Mouse (Mus musculus) intestine, embryonic 14.5 days (tissue): ENCODE results near the gene Slc41a3. TPM values are rescaled to one million over a fixed set of nuclear protein-coding genes. Genes with fewer than 3 reads are reported as not detected.
A peak's percentile ranks its signal among the peaks of the same experiment; 100 is the strongest.

Experiments
- ATAC-seq: fragments of 200-750 bp; cut with Nextera tagmentation; replicated peaks from 2 replicates; pipeline ENCODE4 v1.8.0; 2017; ENCODE audit warnings: low read depth, moderate number of reproducible peaks, moderate TSS enrichment, moderate library complexity; ENCODE audit not compliant: low FRiP score, low TSS enrichment
- DNase-seq: peaks from one replicate; pipeline ENCODE4 v3.0.0-alpha.2; 2018; ENCODE audit warnings: low spot score
- H3K27ac ChIP-seq: fragments of 300-500 bp; sonication (generic); 2 replicates; pipeline ENCODE4 v1.5.1; 2014; ENCODE audit warnings: low read depth, mild to moderate bottlenecking, control low read depth
- H3K27me3 ChIP-seq: fragments of 300-500 bp; sonication (generic); replicated peaks from 2 replicates; pipeline ENCODE4 v1.6.1; 2014; ENCODE audit warnings: low read length, control low read depth; ENCODE audit not compliant: control insufficient read depth, insufficient read depth
- H3K36me3 ChIP-seq: fragments of 300-500 bp; sonication (generic); 2 replicates; pipeline ENCODE4 v1.6.1; 2014; ENCODE audit warnings: low read length, control low read depth; ENCODE audit not compliant: control insufficient read depth, insufficient read depth
- H3K4me1 ChIP-seq: fragments of 300-500 bp; sonication (generic); replicated peaks from 2 replicates; pipeline ENCODE4 v1.6.1; 2014; ENCODE audit warnings: low read length, control low read depth, mixed read lengths; ENCODE audit not compliant: control insufficient read depth, insufficient read depth
- H3K4me2 ChIP-seq: fragments of 300-500 bp; sonication (generic); 2 replicates; pipeline ENCODE4 v1.6.1; 2014; ENCODE audit warnings: low read length
- H3K4me3 ChIP-seq: fragments of 300-500 bp; sonication (generic); 2 replicates; pipeline ENCODE4 v1.5.1; 2014; ENCODE audit warnings: low read depth, low read length, control low read depth, mixed read lengths
- H3K9ac ChIP-seq: fragments of 300-500 bp; sonication (generic); 2 replicates; pipeline ENCODE4 v1.6.1; 2014; ENCODE audit warnings: mild to moderate bottlenecking, low read length
- H3K9me3 ChIP-seq: fragments of 300-500 bp; sonication (generic); 2 replicates; pipeline ENCODE4 v1.6.1; 2016; ENCODE audit warnings: low read length, control low read depth; ENCODE audit not compliant: control insufficient read depth
- WGBS: fragments of 180-500 bp; shearing (Covaris S2); extraction: QIAGEN DNeasy Blood & Tissue Kit; methylation state at CpG from one replicate; pipeline ENCODE4 v1.1.7; 2014; 5-methylcytosine and 5-hydroxymethylcytosine counted together
- polyA plus RNA-seq: library from polyadenylated mRNA; unstranded; fragments of >200 nt; fragmentation: Nextera tagmentation; extraction: Ambion mirVana; gene quantifications from 2 replicates; pipeline ENCODE4 v1.2.1, GENCODE M21; 2014

Slc41a3 gene
- polyA plus RNA-seq, 1 experiment from 2014 or later: 5.1 TPM

DNA sequence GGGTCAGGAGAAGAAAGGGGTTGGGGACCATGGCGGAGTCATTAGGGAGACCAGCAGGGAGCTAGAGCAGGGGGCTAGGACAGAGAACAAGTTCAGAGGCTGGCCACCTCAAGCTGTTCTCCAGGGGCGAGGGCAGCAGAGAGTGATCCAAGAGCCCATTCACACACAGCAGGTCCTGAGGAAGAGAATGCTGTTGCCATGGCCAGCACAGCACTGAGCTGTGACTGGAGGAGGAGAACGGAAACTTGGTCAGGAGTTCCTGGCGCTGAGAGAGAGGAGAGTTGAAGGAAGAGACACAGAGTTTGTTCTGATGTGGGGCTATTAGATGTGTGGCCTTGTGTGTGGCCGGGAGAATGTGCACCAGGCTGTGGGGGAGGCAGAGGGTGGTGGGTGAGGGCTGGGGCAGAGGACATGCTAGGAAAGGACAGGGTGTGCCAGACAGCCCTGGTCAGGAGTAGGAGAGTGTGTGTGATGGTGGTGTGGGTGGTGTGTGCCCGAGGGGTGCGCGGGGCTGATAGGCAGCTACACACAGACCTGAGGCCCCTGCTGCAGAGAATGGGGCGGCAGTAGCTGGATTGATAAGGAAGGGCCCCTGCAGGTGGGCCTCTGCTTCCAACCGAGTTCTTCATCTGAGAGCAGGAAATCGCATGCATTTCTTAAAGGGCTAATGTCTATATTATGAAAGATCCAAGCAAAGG lies 18.4 kb downstream of the Slc41a3 start:
- DNase-seq (no peak), ATAC-seq (peak; percentile 74)
- no peak overlapping the region for H3K4me3 ChIP-seq
- no peaks in the 10 kb centered on the region for H3K27me3 ChIP-seq
- peaks cover 25% of the 10 kb centered on the region; the same call in 1 of the 2 replicates for H3K4me1 ChIP-seq
- H3K9me3 ChIP-seq: no peaks in the 10 kb centered on the region
- peak overlapping the region; percentile 29; the same call in 1 of the 2 replicates for H3K27ac ChIP-seq
- H3K9ac ChIP-seq: no peak overlapping the region
- H3K36me3 ChIP-seq: no peaks in the 10 kb centered on the region
- H3K4me2 ChIP-seq: no peak overlapping the region
- 46% methylated on average over 11 of the region's 11 CpGs for WGBS

DNA sequence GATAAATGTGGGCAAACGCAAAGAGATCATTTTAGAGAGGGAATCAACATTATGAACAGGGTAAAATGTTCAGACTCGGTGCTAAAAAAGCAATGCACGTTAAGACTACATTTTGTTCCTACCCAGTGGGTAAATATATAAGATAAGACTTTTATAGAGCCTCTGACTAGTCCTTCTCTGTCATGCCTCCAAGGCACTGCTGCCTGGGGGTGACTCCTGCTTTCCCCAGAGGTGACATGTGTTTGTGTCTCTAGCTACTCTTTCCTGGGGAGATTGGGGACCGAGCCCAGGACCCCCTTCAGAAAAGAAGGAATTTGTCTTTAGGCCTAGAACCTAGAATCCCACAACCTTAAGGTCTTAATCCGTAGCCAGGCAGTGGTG lies 18.9 kb downstream of the Slc41a3 start:
- ATAC-seq (no peak), DNase-seq (no peak)
- Histone ChIP-seq H3K36me3 (no peaks in the 10 kb centered on the region), H3K4me2 (no peak overlapping the region), H3K4me3 (no peak overlapping the region), H3K27ac (peak overlapping the region; percentile 29; the same call in 1 of the 2 replicates), H3K27me3 (no peaks in the 10 kb centered on the region), H3K4me1 (peaks cover 25% of the 10 kb centered on the region; the same call in 1 of the 2 replicates), H3K9ac (no peak overlapping the region), H3K9me3 (no peaks in the 10 kb centered on the region)
- WGBS: 74% methylated on average over 5 of the region's 5 CpGs

DNA sequence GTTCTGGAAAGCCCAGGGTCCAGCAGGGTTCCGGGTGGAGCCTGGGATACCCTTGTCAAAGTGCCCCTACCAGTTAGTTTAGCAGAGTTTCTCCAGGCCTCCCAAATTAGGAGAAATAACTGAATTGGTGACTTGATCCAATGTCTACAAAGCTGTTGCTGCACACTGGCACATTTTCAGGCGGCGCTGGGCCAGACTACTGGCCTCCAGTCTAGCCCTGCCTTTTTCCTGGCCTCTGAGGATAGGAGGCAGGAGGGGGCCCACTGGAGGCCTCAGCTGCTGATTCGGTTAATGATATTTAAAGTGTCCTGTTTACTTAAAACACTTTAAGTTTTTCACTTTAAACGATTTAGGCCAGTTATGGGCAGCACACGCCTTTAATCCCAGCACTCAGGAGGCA lies 19.7 kb downstream of the Slc41a3 start:
- H3K27me3 ChIP-seq: no peaks in the 10 kb centered on the region
- 67% methylated on average over 6 of the region's 6 CpGs for WGBS

GRCm38 (mm10) chr6:90624733-90625132 lies 20.2 kb downstream of the Slc41a3 start:
- WGBS: 77% methylated on average over 11 of the region's 11 CpGs
- H3K4me1 ChIP-seq: peaks cover 21% of the 10 kb centered on the region; the same call in 1 of the 2 replicates
- H3K27ac ChIP-seq: no peak overlapping the region
- ATAC-seq: no peak
- no peaks in the 10 kb centered on the region for H3K27me3 ChIP-seq
- no peak overlapping the region for H3K4me3 ChIP-seq
- no peak overlapping the region for H3K4me2 ChIP-seq
- no peaks in the 10 kb centered on the region for H3K9me3 ChIP-seq
- no peak for DNase-seq
- no peaks in the 10 kb centered on the region for H3K36me3 ChIP-seq
- no peak overlapping the region for H3K9ac ChIP-seq

More for the DNA sequence above, 19.7 kb downstream of the Slc41a3 start:
- peaks cover 24% of the 10 kb centered on the region; the same call in 1 of the 2 replicates for H3K4me1 ChIP-seq
- ATAC-seq: no peak
- H3K4me3 ChIP-seq: no peak overlapping the region
- DNase-seq: no peak
- H3K9ac ChIP-seq: no peak overlapping the region
- no peak overlapping the region for H3K27ac ChIP-seq
- H3K9me3 ChIP-seq: no peaks in the 10 kb centered on the region
- no peak overlapping the region for H3K4me2 ChIP-seq
- H3K36me3 ChIP-seq: no peaks in the 10 kb centered on the region

- H3K36me3 ChIP-seq: no peaks in the 10 kb centered on the region
- no peaks in the 10 kb centered on the region for H3K27me3 ChIP-seq
- no peak overlapping the region for H3K4me2 ChIP-seq
- no peaks in the 10 kb centered on the region for H3K9me3 ChIP-seq
- peaks cover 21% of the 10 kb centered on the region; the same call in 1 of the 2 replicates for H3K4me1 ChIP-seq
- no peak overlapping the region for H3K27ac ChIP-seq
- no peak overlapping the region for H3K4me3 ChIP-seq
- 89% methylated on average over 7 of the region's 7 CpGs for WGBS
- no peak overlapping the region for H3K9ac ChIP-seq
- ATAC-seq: no peak
- no peak for DNase-seq
Measured at GRCm38 (mm10) chr6:90625207-90625994, 20.9 kb downstream of the Slc41a3 start.

GRCm38 (mm10) chr6:90627556-90627955 lies 23.0 kb downstream of the Slc41a3 start:
- H3K9me3 ChIP-seq: no peaks in the 10 kb centered on the region
- WGBS: 76% methylated on average over 4 of the region's 4 CpGs
- 0 out of 2 replicates have a peak, but pooled peaks cover 12% of the 10 kb centered on the region for H3K4me1 ChIP-seq
- no peaks in the 10 kb centered on the region for H3K36me3 ChIP-seq
- no peak for ATAC-seq
- no peak overlapping the region for H3K27ac ChIP-seq
- no peaks in the 10 kb centered on the region for H3K27me3 ChIP-seq
- DNase-seq: no peak
- no peak overlapping the region for H3K9ac ChIP-seq
- H3K4me2 ChIP-seq: no peak overlapping the region
- no peak overlapping the region for H3K4me3 ChIP-seq

GRCm38 (mm10) chr6:90629506-90629905 lies 25.0 kb downstream of the Slc41a3 start:
- H3K27me3 ChIP-seq: no peaks in the 10 kb centered on the region
- no peak overlapping the region for H3K4me2 ChIP-seq
- DNase-seq (no peak), ATAC-seq (no peak)
- WGBS: 72% methylated on average over 6 of the region's 6 CpGs
- H3K27ac ChIP-seq: no peak overlapping the region
- H3K4me3 ChIP-seq: no peak overlapping the region
- no peaks in the 10 kb centered on the region for H3K4me1 ChIP-seq
- no peaks in the 10 kb centered on the region for H3K9me3 ChIP-seq
- no peak overlapping the region for H3K9ac ChIP-seq
- no peaks in the 10 kb centered on the region for H3K36me3 ChIP-seq

DNA sequence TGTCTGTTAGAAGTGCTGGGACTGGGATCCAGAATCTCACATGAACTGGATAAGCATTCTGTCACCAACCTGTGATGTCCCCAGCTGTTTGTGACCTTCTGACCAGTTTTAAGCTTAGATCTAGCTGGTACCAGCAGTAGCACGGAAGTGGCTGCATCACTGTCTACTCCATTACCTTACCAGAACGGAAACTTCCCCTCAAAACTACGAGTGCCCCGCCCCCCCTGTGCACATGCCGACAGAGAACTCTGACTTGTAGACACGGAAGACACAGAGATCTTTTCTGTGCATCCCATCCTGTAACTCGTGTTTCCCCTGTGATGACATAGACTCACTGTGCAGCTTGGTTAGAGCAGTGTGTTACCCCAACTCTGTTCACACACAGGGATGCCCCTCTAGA lies 25.9 kb downstream of the Slc41a3 start:
- no peaks in the 10 kb centered on the region for H3K27me3 ChIP-seq
- H3K4me2 ChIP-seq: no peak overlapping the region
- H3K4me1 ChIP-seq: no peaks in the 10 kb centered on the region
- H3K9me3 ChIP-seq: no peaks in the 10 kb centered on the region
- H3K9ac ChIP-seq: no peak overlapping the region
- no peak for DNase-seq
- 93% methylated on average over 7 of the region's 7 CpGs for WGBS
- H3K4me3 ChIP-seq: no peak overlapping the region
- no peak overlapping the region for H3K27ac ChIP-seq
- ATAC-seq: no peak
- no peaks in the 10 kb centered on the region for H3K36me3 ChIP-seq
